Mouse (Mus musculus): ENCODE data around the gene Pnmal2. TPM values are rescaled to one million over a fixed set of nuclear protein-coding genes. Genes with fewer than 3 reads are reported as not detected.

The Pnmal2 gene
- polyA plus RNA-seq, 1 experiment from 2014 or later: 5.1 TPM

- WGBS: 82% methylated on average over 18 of the region's 18 CpGs
Observed at GRCm38 (mm10) chr7:16914453-16915343, 29.8 kb upstream of the Pnmal2 start.

GRCm38 (mm10) chr7:16915461-16916340, 28.8 kb upstream of the Pnmal2 start:
- H3K36me3 ChIP-seq (ENCODE audit: control insufficient read depth, insufficient read depth, low read length): peaks cover 23% of the 10 kb centered on the region
- no peak for ATAC-seq (ENCODE audit: low read depth)

More at GRCm38 (mm10) chr7:16914453-16915343, 29.8 kb upstream of the Pnmal2 start:
- no peaks in the 10 kb centered on the region for H3K9me3 ChIP-seq (ENCODE audit: control insufficient read depth, low read length)
- no peak overlapping the region for H3K27ac ChIP-seq (ENCODE audit: low read length)
- no peak overlapping the region for H3K4me3 ChIP-seq (ENCODE audit: low read length)
- no peak overlapping the region for H3K4me2 ChIP-seq (ENCODE audit: low read depth, low read length)
- H3K4me1 ChIP-seq (replicated peaks; ENCODE audit: control insufficient read depth, insufficient read depth, low read length): peaks cover 10% of the 10 kb centered on the region
- H3K9ac ChIP-seq (ENCODE audit: low read length): no peak overlapping the region
- no peaks in the 10 kb centered on the region for H3K27me3 ChIP-seq (ENCODE audit: control insufficient read depth, insufficient read depth, low read depth, low read length)
- no peak for ATAC-seq (ENCODE audit: low read depth)
- peaks cover 23% of the 10 kb centered on the region for H3K36me3 ChIP-seq (ENCODE audit: control insufficient read depth, insufficient read depth, low read length)

GRCm38 (mm10) chr7:16916342-16917265, 27.9 kb upstream of the Pnmal2 start:
- Histone ChIP-seq H3K9me3 (ENCODE audit: control insufficient read depth, low read length) (no peaks in the 10 kb centered on the region), H3K4me1 (replicated peaks; ENCODE audit: control insufficient read depth, insufficient read depth, low read length) (peaks cover 25% of the 10 kb centered on the region), H3K4me2 (ENCODE audit: low read depth, low read length) (no peak overlapping the region), H3K4me3 (ENCODE audit: low read length) (no peak overlapping the region), H3K27ac (ENCODE audit: low read length) (no peak overlapping the region), H3K27me3 (ENCODE audit: control insufficient read depth, insufficient read depth, low read depth, low read length) (no peaks in the 10 kb centered on the region), H3K36me3 (ENCODE audit: control insufficient read depth, insufficient read depth, low read length) (peaks cover 23% of the 10 kb centered on the region), H3K9ac (ENCODE audit: low read length) (no peak overlapping the region)
- 60% methylated on average over 30 of the region's 30 CpGs for WGBS
- 0 out of 2 replicates have a peak, but pooled peaks have one; percentile 12 for ATAC-seq (ENCODE audit: low read depth)

More at GRCm38 (mm10) chr7:16915461-16916340, 28.8 kb upstream of the Pnmal2 start:
- H3K9ac ChIP-seq (ENCODE audit: low read length): no peak overlapping the region
- no peaks in the 10 kb centered on the region for H3K9me3 ChIP-seq (ENCODE audit: control insufficient read depth, low read length)
- no peak overlapping the region for H3K4me2 ChIP-seq (ENCODE audit: low read depth, low read length)
- H3K4me1 ChIP-seq (replicated peaks; ENCODE audit: control insufficient read depth, insufficient read depth, low read length): peaks cover 16% of the 10 kb centered on the region
- H3K27ac ChIP-seq (ENCODE audit: low read length): no peak overlapping the region
- H3K27me3 ChIP-seq (ENCODE audit: control insufficient read depth, insufficient read depth, low read depth, low read length): no peaks in the 10 kb centered on the region
- 79% methylated on average over 32 of the region's 32 CpGs for WGBS
- H3K4me3 ChIP-seq (ENCODE audit: low read length): no peak overlapping the region

GRCm38 (mm10) chr7:16917447-16917846, 27.0 kb upstream of the Pnmal2 start:
- H3K36me3 ChIP-seq (ENCODE audit: control insufficient read depth, insufficient read depth, low read length): peaks cover 23% of the 10 kb centered on the region
- no peak overlapping the region for H3K4me2 ChIP-seq (ENCODE audit: low read depth, low read length)
- no peak overlapping the region for H3K27ac ChIP-seq (ENCODE audit: low read length)
- 45% methylated on average over 11 of the region's 11 CpGs for WGBS
- peaks cover 33% of the 10 kb centered on the region for H3K4me1 ChIP-seq (replicated peaks; ENCODE audit: control insufficient read depth, insufficient read depth, low read length)
- no peak overlapping the region for H3K9ac ChIP-seq (ENCODE audit: low read length)
- no peaks in the 10 kb centered on the region for H3K27me3 ChIP-seq (ENCODE audit: control insufficient read depth, insufficient read depth, low read depth, low read length)
- no peak for ATAC-seq (ENCODE audit: low read depth)
- H3K4me3 ChIP-seq (ENCODE audit: low read length): no peak overlapping the region
- H3K9me3 ChIP-seq (ENCODE audit: control insufficient read depth, low read length): no peaks in the 10 kb centered on the region

- ATAC-seq (ENCODE audit: low read depth): no peak
- H3K9ac ChIP-seq (ENCODE audit: low read length): no peak overlapping the region
- peaks cover 23% of the 10 kb centered on the region for H3K36me3 ChIP-seq (ENCODE audit: control insufficient read depth, insufficient read depth, low read length)
- peaks cover 39% of the 10 kb centered on the region for H3K4me1 ChIP-seq (replicated peaks; ENCODE audit: control insufficient read depth, insufficient read depth, low read length)
- H3K27me3 ChIP-seq (ENCODE audit: control insufficient read depth, insufficient read depth, low read depth, low read length): no peaks in the 10 kb centered on the region
- no peak overlapping the region for H3K4me3 ChIP-seq (ENCODE audit: low read length)
- H3K9me3 ChIP-seq (ENCODE audit: control insufficient read depth, low read length): no peaks in the 10 kb centered on the region
- 74% methylated on average over 9 of the region's 9 CpGs for WGBS
- no peak overlapping the region for H3K4me2 ChIP-seq (ENCODE audit: low read depth, low read length)
- H3K27ac ChIP-seq (ENCODE audit: low read length): no peak overlapping the region
Observed at GRCm38 (mm10) chr7:16918014-16918413, 26.5 kb upstream of the Pnmal2 start.

GRCm38 (mm10) chr7:16918670-16919069, 25.8 kb upstream of the Pnmal2 start:
- Histone ChIP-seq H3K4me2 (ENCODE audit: low read depth, low read length) (no peak overlapping the region), H3K4me3 (ENCODE audit: low read length) (no peak overlapping the region), H3K9ac (ENCODE audit: low read length) (no peak overlapping the region), H3K27ac (ENCODE audit: low read length) (no peak overlapping the region), H3K36me3 (ENCODE audit: control insufficient read depth, insufficient read depth, low read length) (peaks cover 23% of the 10 kb centered on the region), H3K9me3 (ENCODE audit: control insufficient read depth, low read length) (no peaks in the 10 kb centered on the region), H3K4me1 (replicated peaks; ENCODE audit: control insufficient read depth, insufficient read depth, low read length) (peaks cover 39% of the 10 kb centered on the region), H3K27me3 (ENCODE audit: control insufficient read depth, insufficient read depth, low read depth, low read length) (no peaks in the 10 kb centered on the region)
- 75% methylated on average over 3 of the region's 3 CpGs for WGBS
- no peak for ATAC-seq (ENCODE audit: low read depth)

- Histone ChIP-seq H3K27ac (ENCODE audit: low read length) (no peak overlapping the region), H3K4me1 (replicated peaks; ENCODE audit: control insufficient read depth, insufficient read depth, low read length) (peaks cover 39% of the 10 kb centered on the region), H3K36me3 (ENCODE audit: control insufficient read depth, insufficient read depth, low read length) (peaks cover 21% of the 10 kb centered on the region), H3K4me2 (ENCODE audit: low read depth, low read length) (no peak overlapping the region), H3K27me3 (ENCODE audit: control insufficient read depth, insufficient read depth, low read depth, low read length) (no peaks in the 10 kb centered on the region), H3K9me3 (ENCODE audit: control insufficient read depth, low read length) (no peaks in the 10 kb centered on the region), H3K4me3 (ENCODE audit: low read length) (no peak overlapping the region), H3K9ac (ENCODE audit: low read length) (0 out of 2 replicates have a peak overlapping the region, but pooled peaks have one; percentile 10)
- ATAC-seq (ENCODE audit: low read depth): no peak
- WGBS: 77% methylated on average over 13 of the region's 13 CpGs
Observed at GRCm38 (mm10) chr7:16919395-16920149, 24.9 kb upstream of the Pnmal2 start.

- no peak overlapping the region for H3K4me3 ChIP-seq (ENCODE audit: low read length)
- WGBS: 77% methylated on average over 7 of the region's 7 CpGs
- H3K4me1 ChIP-seq (replicated peaks; ENCODE audit: control insufficient read depth, insufficient read depth, low read length): peaks cover 39% of the 10 kb centered on the region
- H3K9me3 ChIP-seq (ENCODE audit: control insufficient read depth, low read length): no peaks in the 10 kb centered on the region
- H3K4me2 ChIP-seq (ENCODE audit: low read depth, low read length): no peak overlapping the region
- 0 out of 2 replicates have a peak overlapping the region, but pooled peaks have one; percentile 10 for H3K9ac ChIP-seq (ENCODE audit: low read length)
- H3K36me3 ChIP-seq (ENCODE audit: control insufficient read depth, insufficient read depth, low read length): peaks cover 19% of the 10 kb centered on the region
- no peak for ATAC-seq (ENCODE audit: low read depth)
- H3K27me3 ChIP-seq (ENCODE audit: control insufficient read depth, insufficient read depth, low read depth, low read length): no peaks in the 10 kb centered on the region
- no peak overlapping the region for H3K27ac ChIP-seq (ENCODE audit: low read length)
Observed at GRCm38 (mm10) chr7:16920150-16920579, 24.3 kb upstream of the Pnmal2 start.

All from lung, embryonic 16.5 days (tissue).